In genomic region chr11:80490831-80491230, GRCm38 (mm10) we compare ENCODE assay signal across 18 mouse cellular contexts. TPM values are rescaled to one million over a fixed set of nuclear protein-coding genes. Genes with fewer than 3 reads are reported as not detected.
DNase-seq lines count a peak whose midpoint lies in the region; ATAC-seq and TF ChIP-seq lines count a peak whose summit lies in the region.
"Had no signal": no experiment of that assay in that cellular context is flagged by ENCODE, and none has a peak within 500 bp of the region (broad histone marks: within the 10 kb centered on the region; RNA-seq: fewer than 3 reads in every experiment).

No protein-coding gene starts in this region.

- H3K9me3 ChIP-seq in forebrain, embryonic 10.5 days, result no peaks in the 10 kb centered on the region
- H3K9me3 ChIP-seq in forebrain, postnatal 0 days (ENCODE audit: low read length), result no peaks in the 10 kb centered on the region
- no peaks in the 10 kb centered on the region for H3K9me3 ChIP-seq in kidney, embryonic 16.5 days (ENCODE audit: low read length)
- no peaks in the 10 kb centered on the region for H3K9me3 ChIP-seq in midbrain, embryonic 10.5 days (replicated peaks)
- H3K9me3 ChIP-seq in midbrain, embryonic 13.5 days, result no peaks in the 10 kb centered on the region
- H3K9me3 ChIP-seq: megakaryocyte, embryonic 14.5 days; neural tube, embryonic 13.5 days had no signal

- no peak overlapping the region for H3K4me2 ChIP-seq in forebrain, postnatal 0 days (ENCODE audit: low read depth)
- no peak overlapping the region for H3K4me2 ChIP-seq in kidney, embryonic 16.5 days (replicated peaks; ENCODE audit: low read depth, low read length)
- no peak overlapping the region for H3K4me2 ChIP-seq in midbrain, embryonic 13.5 days (replicated peaks)
- H3K4me2 ChIP-seq: neural tube, embryonic 13.5 days had no signal

- no peak for ATAC-seq in forebrain, postnatal 0 days
- ATAC-seq in kidney, embryonic 16.5 days (ENCODE audit: low FRiP score, low TSS enrichment), result 0 out of 2 replicates have a peak, but pooled peaks have one; percentile 37
- ATAC-seq in midbrain, embryonic 13.5 days, result no peak

- no peak overlapping the region for H3K4me3 ChIP-seq in forebrain, embryonic 10.5 days
- no peak overlapping the region for H3K4me3 ChIP-seq in forebrain, postnatal 0 days (ENCODE audit: low read depth, low read length)
- no peak overlapping the region for H3K4me3 ChIP-seq in kidney, embryonic 16.5 days (ENCODE audit: low read length)
- H3K4me3 ChIP-seq in midbrain, embryonic 10.5 days, result no peak overlapping the region
- H3K4me3 ChIP-seq in midbrain, embryonic 13.5 days (replicated peaks), result no peak overlapping the region
- H3K4me3 ChIP-seq: megakaryocyte, embryonic 14.5 days; neural tube, embryonic 13.5 days had no signal

- 0 out of 2 replicates have a peak overlapping the region, but pooled peaks have one; percentile 37 for H3K27ac ChIP-seq in forebrain, embryonic 10.5 days
- H3K27ac ChIP-seq in forebrain, postnatal 0 days (ENCODE audit: low read depth, low read length), result no peak overlapping the region
- H3K27ac ChIP-seq in kidney, embryonic 16.5 days (ENCODE audit: low read length), result no peak overlapping the region
- H3K27ac ChIP-seq in midbrain, embryonic 10.5 days (replicated peaks), result peak overlapping the region; percentile 55; the same call in 1 of the 2 replicates
- no peak overlapping the region for H3K27ac ChIP-seq in midbrain, embryonic 13.5 days
- H3K27ac ChIP-seq: liver, embryonic 14.5 days; neural tube, embryonic 13.5 days had no signal

- 80% methylated on average over 10 of the region's 10 CpGs for WGBS in forebrain, embryonic 10.5 days
- 78% methylated on average over 10 of the region's 10 CpGs for WGBS in forebrain, postnatal 0 days
- 63% methylated on average over 10 of the region's 10 CpGs for WGBS in kidney, embryonic 16.5 days
- WGBS in midbrain, embryonic 10.5 days, result 79% methylated on average over 10 of the region's 10 CpGs
- 77% methylated on average over 10 of the region's 10 CpGs for WGBS in midbrain, embryonic 13.5 days

- no peaks in the 10 kb centered on the region for H3K36me3 ChIP-seq in forebrain, embryonic 10.5 days (replicated peaks)
- H3K36me3 ChIP-seq in forebrain, postnatal 0 days (ENCODE audit: insufficient read depth), result no peaks in the 10 kb centered on the region
- no peaks in the 10 kb centered on the region for H3K36me3 ChIP-seq in kidney, embryonic 16.5 days (ENCODE audit: insufficient read depth, low read length)
- no peaks in the 10 kb centered on the region for H3K36me3 ChIP-seq in midbrain, embryonic 10.5 days
- H3K36me3 ChIP-seq in midbrain, embryonic 13.5 days, result no peaks in the 10 kb centered on the region
- H3K36me3 ChIP-seq: neural tube, embryonic 13.5 days had no signal

- H3K9ac ChIP-seq in forebrain, postnatal 0 days, result no peak overlapping the region
- no peak overlapping the region for H3K9ac ChIP-seq in kidney, embryonic 16.5 days (replicated peaks; ENCODE audit: low read length)
- no peak overlapping the region for H3K9ac ChIP-seq in midbrain, embryonic 13.5 days (replicated peaks)
- H3K9ac ChIP-seq: liver, embryonic 14.5 days; neural tube, embryonic 13.5 days had no signal

- peaks cover 26% of the 10 kb centered on the region for H3K4me1 ChIP-seq in forebrain, embryonic 10.5 days
- peaks cover 13% of the 10 kb centered on the region for H3K4me1 ChIP-seq in forebrain, postnatal 0 days (ENCODE audit: insufficient read depth)
- peaks cover 11% of the 10 kb centered on the region for H3K4me1 ChIP-seq in kidney, embryonic 16.5 days (ENCODE audit: insufficient read depth, low read length)
- peaks cover 31% of the 10 kb centered on the region for H3K4me1 ChIP-seq in midbrain, embryonic 10.5 days
- peaks cover 53% of the 10 kb centered on the region for H3K4me1 ChIP-seq in midbrain, embryonic 13.5 days (replicated peaks)

- TF ChIP-seq CTCF in forebrain, postnatal 0 days (IDR thresholded peaks at IDR 0.05; ENCODE audit: low read depth), result no peak

- DNase-seq in forebrain, embryonic 10.5 days (ENCODE audit: extremely low spot score, low spot score), result no peak
- DNase-seq in forebrain, postnatal 0 days, result no peak
- DNase-seq in kidney, adult 18-20 months, result no peak
- no peak for DNase-seq in midbrain, embryonic 10.5 days (ENCODE audit: low spot score)
- no peak for DNase-seq in gastrocnemius, postnatal 10 days
- DNase-seq in retina, embryonic 14.5 days (ENCODE audit: low spot score), result no peak
- DNase-seq: adrenal gland, postnatal 14 days; cerebellum, adult 9-11 months; gastrocnemius, postnatal 14 days; heart, postnatal 10 days; kidney, postnatal 25 days; layer of hippocampus, postnatal 36 days; thymus, adult 18-20 months had no signal

- peaks cover 21% of the 10 kb centered on the region for H3K27me3 ChIP-seq in forebrain, embryonic 10.5 days (ENCODE audit: poor library complexity, severe bottlenecking)
- no peaks in the 10 kb centered on the region for H3K27me3 ChIP-seq in forebrain, postnatal 0 days (ENCODE audit: insufficient read depth, low read length)
- no peaks in the 10 kb centered on the region for H3K27me3 ChIP-seq in kidney, embryonic 16.5 days (ENCODE audit: insufficient read depth, low read length)
- peaks cover 18% of the 10 kb centered on the region for H3K27me3 ChIP-seq in midbrain, embryonic 10.5 days (ENCODE audit: low read depth, poor library complexity, severe bottlenecking)
- peaks cover 8% of the 10 kb centered on the region; the same call in 1 of the 2 replicates for H3K27me3 ChIP-seq in midbrain, embryonic 13.5 days

RNA-seq across cellular contexts. Expression of gene Cdk5r1, which starts 14.0 kb away (rescaled TPM):
- polyA plus RNA-seq in forebrain, embryonic 10.5 days (2016; fragmentation: Nextera tagmentation; extraction: Ambion mirVana), result 3.1 and 4.7 TPM in 2 replicates
- total RNA-seq in forebrain, postnatal 0 days (2014; rRNA removed), result 392 and 416 TPM in 2 replicates
- polyA plus RNA-seq in forebrain, postnatal 0 days (2015; fragmentation: Nextera tagmentation; extraction: Ambion mirVana), result 117 and 122 TPM in 2 replicates
- polyA plus RNA-seq in kidney, embryonic 16.5 days (2015; fragmentation: Nextera tagmentation; extraction: Ambion mirVana), result 0.57 and 0.85 TPM in 2 replicates
- polyA plus RNA-seq in midbrain, embryonic 10.5 days (2016; fragmentation: Nextera tagmentation; extraction: Ambion mirVana), result 5.2 and 11.2 TPM in 2 replicates
- 88.3 and 98.6 TPM in 2 replicates for polyA plus RNA-seq in midbrain, embryonic 13.5 days (2015; fragmentation: Nextera tagmentation; extraction: Ambion mirVana)
- total RNA-seq in gastrocnemius, postnatal 10 days (2021), result 1 to 10 TPM; 5.5 to 7.2 TPM

Comparison
In these comparisons a context has a peak if more than half of its experiments do, and no peak if none do; other contexts are left out.
1. H3K27ac ChIP-seq: peak in forebrain, embryonic 10.5 days (single experiment) and midbrain, embryonic 10.5 days (single experiment); none in forebrain, postnatal 0 days (single experiment), kidney, embryonic 16.5 days (single experiment) and midbrain, embryonic 13.5 days (single experiment).